Mouse (Mus musculus): Measurements from ENCODE around the gene Ahr.

The Ahr gene

GRCm38 (mm10) chr12:35534754-35535236 is at the start of gene Ahr:
TSS of gene Ahr (minus strand) at chr12:35535038.
- ATAC-seq (ENCODE audit: insufficient number of reproducible peaks, low FRiP score, low TSS enrichment) = peak; percentile 85

- no peak for ATAC-seq (ENCODE audit: insufficient number of reproducible peaks, low FRiP score, low TSS enrichment)
Measured at GRCm38 (mm10) chr12:35578826-35579225, 44.0 kb upstream of the Ahr start.

GRCm38 (mm10) chr12:35576107-35576506 is 41.3 kb upstream of the Ahr start:
- ATAC-seq (ENCODE audit: insufficient number of reproducible peaks, low FRiP score, low TSS enrichment) = no peak

- no peak for ATAC-seq (ENCODE audit: insufficient number of reproducible peaks, low FRiP score, low TSS enrichment)
Measured at GRCm38 (mm10) chr12:35573713-35574112, 38.9 kb upstream of the Ahr start.

GRCm38 (mm10) chr12:35562826-35563225 is 28.0 kb upstream of the Ahr start:
- no peak for ATAC-seq (ENCODE audit: insufficient number of reproducible peaks, low FRiP score, low TSS enrichment)

GRCm38 (mm10) chr12:35558868-35559267 is 24.0 kb upstream of the Ahr start:
- ATAC-seq (ENCODE audit: insufficient number of reproducible peaks, low FRiP score, low TSS enrichment) = no peak

- ATAC-seq (ENCODE audit: insufficient number of reproducible peaks, low FRiP score, low TSS enrichment) = no peak
Measured at GRCm38 (mm10) chr12:35555925-35556324, 21.1 kb upstream of the Ahr start.

GRCm38 (mm10) chr12:35554309-35554708 is 19.5 kb upstream of the Ahr start:
- no peak for ATAC-seq (ENCODE audit: insufficient number of reproducible peaks, low FRiP score, low TSS enrichment)

- no peak for ATAC-seq (ENCODE audit: insufficient number of reproducible peaks, low FRiP score, low TSS enrichment)
Measured at GRCm38 (mm10) chr12:35553174-35553573, 18.3 kb upstream of the Ahr start.

GRCm38 (mm10) chr12:35550299-35550698 is 15.5 kb upstream of the Ahr start:
- ATAC-seq (ENCODE audit: insufficient number of reproducible peaks, low FRiP score, low TSS enrichment) = no peak

GRCm38 (mm10) chr12:35542836-35543235 is 8.0 kb upstream of the Ahr start:
- no peak for ATAC-seq (ENCODE audit: insufficient number of reproducible peaks, low FRiP score, low TSS enrichment)

GRCm38 (mm10) chr12:35538843-35539242 is 4.0 kb upstream of the Ahr start:
- ATAC-seq (ENCODE audit: insufficient number of reproducible peaks, low FRiP score, low TSS enrichment) = no peak

GRCm38 (mm10) chr12:35534114-35534753 is 604 bp downstream of the Ahr start:
- peak; percentile 74 for ATAC-seq (ENCODE audit: insufficient number of reproducible peaks, low FRiP score, low TSS enrichment)

GRCm38 (mm10) chr12:35533748-35534113 is 1.1 kb downstream of the Ahr start:
- ATAC-seq (ENCODE audit: insufficient number of reproducible peaks, low FRiP score, low TSS enrichment) = no peak

GRCm38 (mm10) chr12:35533133-35533532 is 1.7 kb downstream of the Ahr start:
- no peak for ATAC-seq (ENCODE audit: insufficient number of reproducible peaks, low FRiP score, low TSS enrichment)

GRCm38 (mm10) chr12:35532151-35532550 is 2.7 kb downstream of the Ahr start:
- ATAC-seq (ENCODE audit: insufficient number of reproducible peaks, low FRiP score, low TSS enrichment) = no peak

GRCm38 (mm10) chr12:35530587-35530986 is 4.3 kb downstream of the Ahr start:
- no peak for ATAC-seq (ENCODE audit: insufficient number of reproducible peaks, low FRiP score, low TSS enrichment)

GRCm38 (mm10) chr12:35527429-35527828 is 7.4 kb downstream of the Ahr start:
- ATAC-seq (ENCODE audit: insufficient number of reproducible peaks, low FRiP score, low TSS enrichment) = no peak

- no peak for ATAC-seq (ENCODE audit: insufficient number of reproducible peaks, low FRiP score, low TSS enrichment)
Measured at GRCm38 (mm10) chr12:35522585-35523103, 12.2 kb downstream of the Ahr start.

GRCm38 (mm10) chr12:35515621-35516020 is 19.2 kb downstream of the Ahr start:
- ATAC-seq (ENCODE audit: insufficient number of reproducible peaks, low FRiP score, low TSS enrichment) = no peak

GRCm38 (mm10) chr12:35514671-35515070 is 20.2 kb downstream of the Ahr start:
- ATAC-seq (ENCODE audit: insufficient number of reproducible peaks, low FRiP score, low TSS enrichment) = no peak

GRCm38 (mm10) chr12:35510711-35511110 is 24.1 kb downstream of the Ahr start:
- no peak for ATAC-seq (ENCODE audit: insufficient number of reproducible peaks, low FRiP score, low TSS enrichment)

Measured in cerebellum, adult (tissue).